Mouse (Mus musculus) monocyte, adult 5-6 weeks (primary cell): ENCODE data around the gene Klk12. TPM values are rescaled to one million over a fixed set of nuclear protein-coding genes. Genes with fewer than 3 reads are reported as not detected.

Source experiments
- ATAC-seq: fragments of 153-309, 156-312 bp; replicated peaks from 2 replicates; pipeline ENCODE4 v1.8.0; 2017; ENCODE audit warnings: mild to moderate bottlenecking; ENCODE audit not compliant: low TSS enrichment, insufficient number of reproducible peaks, severe bottlenecking, poor library complexity, low FRiP score
- total RNA-seq: library from RNA; stranded (forward); fragments of 200-1000, 200-491, 200-594 nt; gene quantifications from 3 replicates; pipeline ENCODE4 v1.2.3, GENCODE M21; 2017

Gene Klk12
- total RNA-seq: not detected in 3 replicates

- no peak for ATAC-seq
Measured at GRCm38 (mm10) chr7:43768597-43768996, at the start of gene Klk12. Gene Klk12 (plus strand): TSS chr7:43768897.

GRCm38 (mm10) chr7:43747788-43748187 is 20.9 kb upstream of the Klk12 start:
- peak; percentile 63 for ATAC-seq

GRCm38 (mm10) chr7:43752806-43753205 is 15.9 kb upstream of the Klk12 start:
- ATAC-seq: no peak

- no peak for ATAC-seq
Measured at GRCm38 (mm10) chr7:43766484-43766883, 2.2 kb upstream of the Klk12 start.

GRCm38 (mm10) chr7:43769636-43770035 is 939 bp downstream of the Klk12 start:
- no peak for ATAC-seq

GRCm38 (mm10) chr7:43770701-43771100 is 2.0 kb downstream of the Klk12 start:
- ATAC-seq: no peak

- no peak for ATAC-seq
Measured at GRCm38 (mm10) chr7:43771916-43772315, 3.2 kb downstream of the Klk12 start.

GRCm38 (mm10) chr7:43772901-43773300 is 4.2 kb downstream of the Klk12 start:
- no peak for ATAC-seq

- ATAC-seq: no peak
Measured at GRCm38 (mm10) chr7:43774364-43774763, 5.7 kb downstream of the Klk12 start, which contains the start of gene Klk11. Gene Klk11 (plus strand): TSS chr7:43774604.

- no peak for ATAC-seq
Measured at GRCm38 (mm10) chr7:43774802-43775201, 6.1 kb downstream of the Klk12 start.

- ATAC-seq: no peak
Measured at GRCm38 (mm10) chr7:43775311-43776057, 6.8 kb downstream of the Klk12 start.

GRCm38 (mm10) chr7:43776506-43776905 is 7.8 kb downstream of the Klk12 start:
- ATAC-seq: no peak

- ATAC-seq: no peak
Measured at GRCm38 (mm10) chr7:43777423-43777822, 8.7 kb downstream of the Klk12 start.

- no peak for ATAC-seq
Measured at GRCm38 (mm10) chr7:43778176-43778970, 9.7 kb downstream of the Klk12 start.

- ATAC-seq: no peak
Measured at GRCm38 (mm10) chr7:43780241-43780640, 11.5 kb downstream of the Klk12 start.

GRCm38 (mm10) chr7:43780746-43781145 is 12.0 kb downstream of the Klk12 start, which contains the start of gene Klk10:
Gene Klk10 (plus strand): TSS chr7:43781035.
- ATAC-seq: no peak

- ATAC-seq: no peak
Measured at GRCm38 (mm10) chr7:43781541-43781940, 12.8 kb downstream of the Klk12 start.

GRCm38 (mm10) chr7:43782275-43783265 is 13.9 kb downstream of the Klk12 start:
- peak; percentile 69; the same call in 1 of the 2 replicates for ATAC-seq

- ATAC-seq: no peak
Measured at GRCm38 (mm10) chr7:43785286-43785685, 16.6 kb downstream of the Klk12 start.
